Mouse (Mus musculus): ENCODE results near the gene Cacna1e.

GRCm38 (mm10) chr1:154677677-154678076, 206.6 kb downstream of the Cacna1e start:
- no peak for TF ChIP-seq POLR2A (IDR thresholded peaks at IDR 0.05; ENCODE audit: borderline replicate concordance, insufficient read depth, low read length)
- no peak for TF ChIP-seq CTCF (IDR thresholded peaks at IDR 0.05; ENCODE audit: borderline replicate concordance, insufficient read depth, low read depth, low read length)
